Mouse (Mus musculus): ENCODE measurements around the gene Cox7a2.

Gene Cox7a2

DNA sequence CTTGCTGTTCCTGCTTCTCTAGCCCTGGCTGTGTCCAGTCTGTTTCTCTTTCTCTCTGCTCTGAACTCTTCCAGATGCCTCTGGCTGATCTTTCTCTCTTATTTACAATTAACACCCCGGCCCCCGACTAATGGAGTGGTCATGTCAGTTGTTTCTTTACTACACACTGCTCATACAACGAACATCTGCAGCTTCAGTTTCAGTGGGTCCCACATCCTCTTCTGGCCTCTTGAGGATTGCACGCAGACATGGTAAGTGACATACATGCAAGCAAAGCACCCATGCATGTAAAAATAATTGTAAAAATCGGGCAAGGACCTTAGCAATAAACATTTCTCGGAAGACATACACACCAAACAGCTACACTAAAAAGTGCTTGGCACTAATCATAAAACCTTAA, 24.1 kb downstream of the Cox7a2 start:
- in situ Hi-C loops (cut with MboI, MseI) = no loop called here

- in situ Hi-C loops (cut with MboI, MseI) = no loop called here
These were observed 29.4 kb downstream of the Cox7a2 start for GRCm38 (mm10) chr9:79730301-79730700.

DNA sequence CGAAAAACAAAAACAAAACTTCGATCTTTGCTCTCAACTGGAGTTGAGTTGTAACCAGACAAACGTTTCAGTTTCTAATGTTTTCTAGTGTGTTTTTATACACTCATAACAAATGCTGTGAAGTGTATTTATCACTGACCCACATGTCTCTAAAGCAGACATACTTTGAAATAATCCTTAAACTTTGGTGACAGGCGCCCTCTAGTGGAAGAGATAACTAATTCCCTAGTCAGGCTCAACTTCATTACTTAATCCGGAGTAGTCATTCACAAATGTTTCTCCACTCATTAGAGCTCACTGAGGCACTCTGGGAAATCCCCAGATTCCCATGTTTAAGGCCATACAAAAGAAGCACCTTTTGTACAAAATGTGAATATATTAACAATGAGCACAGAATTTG, 36.6 kb downstream of the Cox7a2 start:
- in situ Hi-C loops (cut with MboI, MseI) = loop anchor here (5.0 kb wide), 2 partner anchors 676 to 941 kb away; no protein-coding TSS in a partner anchor

DNA sequence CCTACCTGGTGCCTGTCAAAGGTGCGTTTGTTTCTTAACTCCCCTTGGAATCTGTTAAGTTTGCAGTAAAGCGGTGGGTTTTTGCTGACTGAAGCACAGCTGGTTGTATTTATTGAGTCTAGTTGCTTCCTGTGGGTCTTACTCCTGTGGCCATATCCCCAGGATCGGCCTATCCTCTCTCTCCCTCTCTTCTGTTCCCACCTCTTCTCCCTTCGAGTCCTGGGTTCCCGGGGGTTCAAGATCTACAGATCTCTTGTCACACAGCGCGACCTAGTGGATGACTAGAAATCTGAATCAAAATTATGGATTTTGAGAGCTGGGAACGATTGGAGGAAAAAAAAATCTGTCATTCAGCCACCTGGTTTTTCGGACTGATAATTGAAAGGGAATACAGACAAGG, 38.6 kb downstream of the Cox7a2 start:
- in situ Hi-C loops (cut with MboI, MseI) = loop anchor here (5.0 kb wide), 2 partner anchors 674 to 939 kb away; no protein-coding TSS in a partner anchor

DNA sequence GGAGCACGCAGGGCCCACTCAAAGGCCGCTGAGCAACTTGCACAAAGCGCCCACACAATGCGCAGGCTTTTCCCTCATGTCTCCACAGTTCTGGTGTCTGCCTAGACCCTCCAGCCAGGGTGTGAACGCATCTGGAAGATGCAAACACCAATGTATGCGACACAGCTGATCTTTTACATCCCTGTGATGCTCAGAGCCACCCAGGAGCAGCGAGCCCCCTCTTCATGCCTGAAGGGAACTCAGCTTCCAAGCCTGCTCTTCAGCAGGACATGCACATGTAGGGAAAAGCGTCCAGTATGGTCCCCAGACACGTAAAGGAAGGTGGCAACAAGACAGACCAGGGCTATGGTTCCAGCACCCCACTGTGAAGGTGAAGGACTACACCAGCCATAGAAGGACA, 39.5 kb downstream of the Cox7a2 start:
- in situ Hi-C loops (cut with MboI, MseI) = loop anchor here (5.0 kb wide), 2 partner anchors 673 to 938 kb away; no protein-coding TSS in a partner anchor

- in situ Hi-C loops (cut with MboI, MseI) = no loop called here
These were observed 40.2 kb downstream of the Cox7a2 start for GRCm38 (mm10) chr9:79719451-79719850.

- in situ Hi-C loops (cut with MboI, MseI) = no loop called here
These were observed 41.0 kb downstream of the Cox7a2 start, which contains the start of gene Col12a1 for GRCm38 (mm10) chr9:79718481-79719370. Col12a1 (minus strand) TSS chr9:79718831.

- in situ Hi-C loops (cut with MboI, MseI) = no loop called here
These were observed 41.7 kb downstream of the Cox7a2 start for GRCm38 (mm10) chr9:79717836-79718475.

- in situ Hi-C loops (cut with MboI, MseI) = no loop called here
These were observed 42.5 kb downstream of the Cox7a2 start for GRCm38 (mm10) chr9:79716909-79717835.

- in situ Hi-C loops (cut with MboI, MseI) = no loop called here
These were observed 43.2 kb downstream of the Cox7a2 start for GRCm38 (mm10) chr9:79716496-79716895.

- in situ Hi-C loops (cut with MboI, MseI) = no loop called here
These were observed 45.1 kb downstream of the Cox7a2 start for GRCm38 (mm10) chr9:79714471-79715045.

Measured in regulatory T cell (primary cell).